Mouse (Mus musculus) hematopoietic stem cell, adult 5-6 weeks (primary cell): ENCODE data around the gene Tsku. TPM values are rescaled to one million over a fixed set of nuclear protein-coding genes. Genes with fewer than 3 reads are reported as not detected.

Experiments
- ATAC-seq, 2 experiments: fragments of 125-278 bp in 1 of 2; replicated peaks in 1 of 2; 2 replicates each; pipeline ENCODE4 v1.8.0; 2016 to 2017; ENCODE audit warnings: inconsistent platforms in 2 of 2, mild to moderate bottlenecking in 2 of 2, moderate number of reproducible peaks in 2 of 2, low read depth in 1 of 2, moderate TSS enrichment in 1 of 2; ENCODE audit not compliant: low FRiP score in 2 of 2, poor library complexity in 2 of 2, severe bottlenecking in 2 of 2, insufficient read depth in 1 of 2, low TSS enrichment in 1 of 2
- total RNA-seq: library from RNA; stranded (forward); fragments of 172-1452, 232-1000 nt; gene quantifications from 2 replicates; pipeline ENCODE4 v1.2.3, GENCODE M21; 2017

The Tsku gene
- total RNA-seq, 1 experiment from 2014 or later = not detected

DNA sequence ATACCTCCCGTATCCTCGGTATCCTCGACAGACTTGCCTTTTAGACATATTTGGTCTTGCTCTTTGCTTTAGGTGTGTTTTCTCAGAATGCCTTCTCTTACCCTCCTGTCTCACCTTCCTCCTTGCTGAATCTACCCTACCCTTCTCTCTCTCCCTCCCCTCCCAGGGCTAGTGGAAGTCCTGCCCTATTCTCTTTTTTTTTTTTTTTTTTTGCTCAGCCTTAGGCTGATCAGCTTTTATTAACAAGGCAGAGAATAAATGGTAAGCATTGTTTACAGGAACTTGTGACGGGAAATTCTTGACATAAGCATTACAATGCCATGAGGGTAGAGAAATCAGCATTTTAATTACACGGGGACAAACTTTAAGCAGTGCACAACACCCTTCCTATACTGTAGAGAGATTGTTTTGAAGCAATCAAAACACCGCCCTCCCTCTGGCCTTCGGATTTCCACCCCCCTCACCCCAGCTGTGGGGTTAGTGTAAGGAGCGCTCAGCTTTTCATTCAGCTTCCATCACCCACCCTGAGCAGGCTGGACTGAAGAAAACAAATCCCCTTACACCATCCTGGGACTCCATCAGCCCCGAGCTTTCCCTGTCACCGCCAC is 8.7 kb upstream of the Tsku start:
- ATAC-seq = no peak

- ATAC-seq = no peak
These were observed 534 bp upstream of the Tsku start for GRCm38 (mm10) chr7:98361662-98362061.

DNA sequence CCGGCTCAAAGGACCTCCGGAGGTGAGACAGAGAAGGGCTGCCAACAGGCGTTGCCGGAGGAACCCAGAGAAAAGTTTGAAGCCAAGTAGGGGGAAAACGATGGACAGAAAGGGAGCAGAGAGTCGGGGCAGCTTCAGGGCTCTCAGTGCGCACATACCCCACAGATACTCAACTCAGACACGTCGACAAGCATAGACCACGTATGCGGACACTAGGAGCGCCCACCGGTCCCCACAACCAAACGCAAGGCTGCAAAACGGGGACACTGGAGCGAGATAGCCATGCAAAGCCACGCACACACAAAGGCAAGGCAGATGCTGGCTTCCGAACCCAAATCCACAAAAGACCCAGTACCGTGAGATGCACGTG is 522 bp downstream of the Tsku start:
- ATAC-seq = 0 out of 4 replicates have a peak, but pooled peaks of 1 of the 2 experiments have one; percentile 18

DNA sequence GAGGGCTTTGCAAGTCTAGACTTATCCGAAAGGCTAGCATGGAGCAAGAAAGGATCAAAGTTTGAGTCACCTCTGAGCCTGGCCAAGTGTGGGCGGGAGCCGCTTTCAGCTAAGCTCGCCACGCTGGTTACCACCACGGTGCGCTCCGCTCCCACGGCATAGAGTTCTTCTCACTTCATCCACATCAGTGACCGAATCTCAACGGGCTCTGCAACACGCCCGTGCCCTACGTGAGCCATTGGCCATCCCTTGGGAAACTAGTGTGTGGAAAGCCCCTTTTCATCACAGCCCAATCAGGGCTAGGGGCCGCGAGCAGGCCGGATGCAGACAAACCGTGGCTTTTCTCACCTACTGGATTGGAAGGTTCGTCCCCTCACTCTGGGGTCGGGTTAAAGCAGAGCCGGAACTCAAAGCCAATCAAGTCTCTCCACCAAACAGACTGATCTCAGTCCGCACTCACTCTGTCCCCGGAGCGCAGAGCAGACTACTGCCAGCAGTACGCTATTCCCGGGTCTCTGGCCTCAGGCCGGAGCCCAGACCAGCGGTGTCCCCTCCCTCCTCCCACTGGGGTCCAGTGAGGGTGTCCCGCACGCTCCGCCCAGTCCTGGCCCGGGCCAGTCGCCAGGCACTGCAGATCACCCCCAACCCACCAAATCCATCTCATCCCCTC is 1.0 kb downstream of the Tsku start:
- peak; percentile 16 to 30; a peak in 1 of 4 replicates for ATAC-seq

DNA sequence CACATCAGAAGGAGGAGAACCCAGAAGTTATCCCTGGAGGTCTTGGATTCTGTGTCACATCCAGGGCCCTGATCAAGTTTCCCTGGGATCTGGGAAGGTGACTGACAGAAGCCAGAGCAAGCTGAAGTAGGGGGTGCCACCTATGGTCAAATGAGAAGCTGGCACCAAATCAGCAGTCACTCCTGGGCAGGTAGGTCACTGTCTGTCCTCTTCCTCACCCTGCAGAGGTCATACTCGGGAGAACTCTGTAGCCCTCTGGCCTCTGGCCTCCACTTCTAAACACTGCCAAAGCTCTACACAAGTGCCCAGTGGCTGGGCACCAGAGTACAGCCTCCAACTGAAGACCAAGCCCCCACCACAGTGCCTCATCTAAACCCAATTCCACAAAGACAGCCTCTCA is 3.1 kb downstream of the Tsku start:
- no peak for ATAC-seq

DNA sequence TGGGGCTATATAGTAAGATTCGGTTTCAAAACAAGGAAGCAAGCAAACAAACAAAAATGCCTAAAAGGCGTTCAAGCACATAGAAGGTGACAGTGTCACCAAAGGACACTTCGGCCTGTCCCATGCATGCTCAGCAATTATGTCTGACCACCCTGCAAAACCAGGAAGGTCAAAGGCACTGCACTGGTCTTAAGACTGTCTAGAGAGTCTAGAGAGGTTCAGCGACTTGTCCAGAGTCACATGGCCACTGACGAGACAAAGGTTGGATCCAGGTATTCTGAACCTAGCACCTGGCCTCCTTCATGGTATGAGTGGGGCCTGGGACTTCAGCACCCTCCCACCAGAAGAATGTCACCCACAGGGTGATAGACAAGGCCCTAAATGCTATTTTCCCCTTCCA is 3.8 kb downstream of the Tsku start:
- no peak for ATAC-seq

DNA sequence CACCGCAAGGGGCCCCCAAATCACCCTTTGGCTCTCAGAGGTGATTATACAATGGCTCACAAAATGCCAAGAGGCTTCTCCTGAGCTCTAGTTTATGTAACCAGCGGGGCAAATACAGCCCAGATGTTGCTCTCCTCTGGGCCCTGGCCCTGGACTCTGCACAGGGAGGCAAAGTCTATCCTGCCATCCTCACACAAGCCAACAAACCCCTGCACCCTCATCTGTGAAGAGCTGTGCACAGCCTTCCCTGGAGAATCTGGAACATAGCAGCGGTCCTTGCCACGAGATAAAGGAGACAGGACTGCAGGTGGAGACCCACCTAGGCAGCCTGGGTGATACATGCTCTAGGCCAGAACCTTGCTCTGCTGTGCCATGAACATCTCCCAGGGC is 6.2 kb downstream of the Tsku start:
- no peak for ATAC-seq

- ATAC-seq = no peak
These were observed 6.8 kb downstream of the Tsku start for GRCm38 (mm10) chr7:98354160-98354920.

DNA sequence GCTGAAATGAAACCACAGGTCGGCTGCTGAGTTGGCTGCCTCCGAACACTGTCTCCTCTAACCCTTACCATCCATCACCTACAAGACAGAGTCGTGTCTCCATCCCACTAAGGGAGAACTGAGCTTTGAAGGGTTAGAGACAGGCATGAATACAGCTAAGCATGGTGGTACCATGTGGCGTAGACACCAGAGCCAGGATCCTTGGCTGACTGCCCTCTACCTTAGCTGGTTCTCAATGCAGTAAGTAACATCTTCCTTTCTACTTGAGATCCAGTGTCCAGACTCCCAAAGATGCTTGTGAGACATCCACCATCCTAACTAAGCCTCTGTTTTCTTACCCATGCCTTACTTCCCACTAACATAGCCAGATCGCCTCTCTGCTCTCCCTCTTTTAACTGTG is 7.5 kb downstream of the Tsku start:
- ATAC-seq = no peak

DNA sequence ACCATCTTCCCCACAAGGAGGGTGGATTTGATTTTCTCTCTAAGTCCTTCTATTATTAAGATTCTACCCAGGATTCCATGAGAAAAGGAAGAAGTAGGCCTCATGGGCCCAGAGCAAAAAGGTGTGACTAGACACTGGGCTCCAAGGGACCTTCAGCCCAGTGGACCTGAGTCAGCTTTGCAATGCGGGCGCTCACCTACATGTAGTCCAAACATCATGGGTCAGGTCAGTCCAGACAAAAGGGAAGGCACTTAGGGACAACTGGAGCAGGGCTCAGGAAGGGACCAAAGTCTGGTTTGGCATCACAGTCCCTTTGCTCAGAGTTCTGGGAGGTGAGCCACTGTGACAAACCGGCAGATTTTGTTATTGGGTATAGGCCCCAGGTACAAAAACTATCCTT is 9.6 kb downstream of the Tsku start:
- ATAC-seq = no peak

- no peak for ATAC-seq
These were observed 11.3 kb downstream of the Tsku start for GRCm38 (mm10) chr7:98349821-98350220.

- ATAC-seq = peak; percentile 57 to 66; a peak in 2 of 4 replicates
These were observed 12.0 kb downstream of the Tsku start for GRCm38 (mm10) chr7:98349096-98349495.

DNA sequence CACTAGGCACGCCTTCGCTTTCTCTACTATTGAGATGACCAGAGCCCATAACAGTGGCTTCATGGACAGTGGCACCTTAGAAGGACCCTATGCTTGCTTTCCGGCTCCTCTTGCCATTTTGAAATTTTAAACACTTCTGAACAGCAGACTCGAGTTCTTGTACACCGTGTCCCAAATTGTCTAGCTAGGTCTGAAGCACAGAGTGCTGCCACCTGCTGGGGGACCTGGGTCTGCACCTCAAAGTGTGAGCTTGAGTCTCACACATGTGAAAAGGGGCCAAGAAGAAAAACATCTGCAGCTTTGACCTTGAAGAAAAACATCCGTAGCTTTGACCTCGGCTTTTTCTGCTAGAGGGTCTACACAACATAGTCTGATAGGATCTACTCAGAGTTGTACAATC is 13.1 kb downstream of the Tsku start:
- ATAC-seq = peak in 1 of 2 experiments; percentile 62; a peak in 1 of 4 replicates

DNA sequence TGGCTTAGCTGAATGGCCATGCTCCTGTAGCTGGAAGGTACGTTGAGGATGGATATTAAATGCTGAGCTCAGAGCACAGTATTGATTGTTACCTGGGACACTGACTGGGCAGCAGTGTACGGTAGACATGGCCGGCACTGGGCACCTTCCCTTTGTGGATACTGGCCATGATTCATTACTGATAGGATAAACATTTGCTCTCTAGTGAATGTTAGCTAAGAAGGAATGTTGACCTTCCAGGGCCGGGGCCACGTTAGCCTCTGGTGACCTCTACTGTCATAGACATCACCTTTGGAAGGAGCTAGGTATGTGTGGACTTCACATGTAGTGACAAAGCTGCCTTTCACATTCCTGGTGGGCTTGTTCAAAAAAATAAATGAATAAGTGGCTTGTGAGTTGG is 13.7 kb downstream of the Tsku start:
- ATAC-seq = no peak

GRCm38 (mm10) chr7:98345036-98345435 is 16.1 kb downstream of the Tsku start:
- no peak for ATAC-seq

GRCm38 (mm10) chr7:98344361-98344760 is 16.8 kb downstream of the Tsku start:
- peak in 1 of 2 experiments; percentile 65; a peak in 2 of 4 replicates for ATAC-seq

GRCm38 (mm10) chr7:98342249-98342648 is 18.9 kb downstream of the Tsku start:
- ATAC-seq = no peak

GRCm38 (mm10) chr7:98341475-98341874 is 19.7 kb downstream of the Tsku start:
- ATAC-seq = peak; percentile 82 to 88
